Mouse (Mus musculus) MEL (cell line): ENCODE measurements at regions not wholly inside any gene's neighbourhood (a gene's known extent, or its start where the extent isn't known, plus 50 kb on each side); places are given as distances from the start of the nearest gene placed in this dataset.

Experiments used
- DNase-seq: peaks from one replicate; pipeline ENCODE4 v3.0.0; 2011; ENCODE audit warnings: low read depth, low spot score
- H3K27ac ChIP-seq: 2 replicates; pipeline ENCODE4 v1.5.1; 2012; ENCODE audit warnings: low read depth, mild to moderate bottlenecking, control low read depth, low read length, moderate library complexity; ENCODE audit not compliant: control insufficient read depth
- H3K27me3 ChIP-seq, 2 experiments: fragments of 150-350 bp in 1 of 2; sonication (generic) in 1 of 2; 2 replicates each; pipeline ENCODE4 v1.6.1; 2012; ENCODE audit warnings: low read length in 2 of 2, mild to moderate bottlenecking in 2 of 2, improper control_type of control experiment in 1 of 2, moderate library complexity in 1 of 2; ENCODE audit not compliant: insufficient read depth in 2 of 2, control insufficient read depth in 1 of 2
- H3K36me3 ChIP-seq, 2 experiments: 2 replicates each; pipeline ENCODE4 v1.6.1; 2012 to 2014; ENCODE audit warnings: low read length in 2 of 2, improper control_type of control experiment in 1 of 2, inconsistent platforms in 1 of 2, mild to moderate bottlenecking in 1 of 2; ENCODE audit not compliant: insufficient read depth in 2 of 2, control insufficient read depth in 1 of 2
- H3K4me1 ChIP-seq, 2 experiments: fragments of 150-350 bp in 1 of 2; sonication (generic) in 1 of 2; 2 replicates each; pipeline ENCODE4 v1.6.1; 2012; ENCODE audit warnings: low read length in 2 of 2, improper control_type of control experiment in 1 of 2, mild to moderate bottlenecking in 1 of 2; ENCODE audit not compliant: insufficient read depth in 2 of 2, control insufficient read depth in 1 of 2
- H3K4me3 ChIP-seq, 2 experiments: fragments of 150-350 bp in 1 of 2; sonication (generic) in 1 of 2; 2 replicates each; pipeline ENCODE4 v1.5.1; 2012; ENCODE audit warnings: low read depth in 2 of 2, low read length in 2 of 2, mild to moderate bottlenecking in 2 of 2, moderate library complexity in 2 of 2, control low read depth in 1 of 2, improper control_type of control experiment in 1 of 2; ENCODE audit not compliant: control insufficient read depth in 1 of 2, insufficient read depth in 1 of 2
- H3K79me2 ChIP-seq: 2 replicates; pipeline ENCODE4 v1.6.1; 2012; ENCODE audit warnings: mild to moderate bottlenecking, low read length, moderate library complexity; ENCODE audit not compliant: control insufficient read depth, poor library complexity, insufficient read depth
- H3K9ac ChIP-seq: 2 replicates; pipeline ENCODE4 v1.6.1; 2012; ENCODE audit warnings: low read depth, mild to moderate bottlenecking, control low read depth, low read length, moderate library complexity; ENCODE audit not compliant: control insufficient read depth, poor library complexity, severe bottlenecking
- H3K9me3 ChIP-seq: fragments of 150-350 bp; sonication (generic); replicated peaks from 2 replicates; pipeline ENCODE4 v1.6.1; 2012; ENCODE audit warnings: mild to moderate bottlenecking, low read length, improper control_type of control experiment, moderate library complexity; ENCODE audit not compliant: insufficient read depth
- CHD1 ChIP-seq: IDR thresholded peaks from 2 replicates; pipeline ENCODE4 v1.6.1; 2012; ENCODE audit warnings: low read depth, mild to moderate bottlenecking, inconsistent platforms, low read length, improper control_type of control experiment
- CTCF ChIP-seq, 3 experiments: IDR thresholded peaks in 2 of 3; conservative IDR thresholded peaks in 1 of 3; 2 replicates each; pipeline ENCODE4 v1.5.1; 2011 to 2012; ENCODE audit warnings: low read length in 3 of 3, low read depth in 2 of 3, mild to moderate bottlenecking in 2 of 3, improper control_type of control experiment in 1 of 3, inconsistent platforms in 1 of 3, mixed read lengths in 1 of 3, moderate library complexity in 1 of 3; ENCODE audit not compliant: control insufficient read depth in 1 of 3, insufficient read depth in 1 of 3, poor library complexity in 1 of 3, severe bottlenecking in 1 of 3
- E2F4 ChIP-seq: IDR thresholded peaks from 2 replicates; pipeline ENCODE4 v1.6.1; 2011; ENCODE audit warnings: low read depth, low read length, improper control_type of control experiment, borderline replicate concordance
- EP300 ChIP-seq, 2 experiments: IDR thresholded peaks; 2 replicates each; pipeline ENCODE4 v1.6.1; 2011; ENCODE audit warnings: improper control_type of control experiment in 2 of 2, low read length in 2 of 2, low read depth in 1 of 2, mild to moderate bottlenecking in 1 of 2
- ETS1 ChIP-seq: IDR thresholded peaks from 2 replicates; pipeline ENCODE4 v1.6.1; 2012; ENCODE audit warnings: low read depth, mild to moderate bottlenecking, inconsistent platforms, low read length, improper control_type of control experiment, moderate library complexity
- GABPA ChIP-seq: IDR thresholded peaks from 2 replicates; pipeline ENCODE4 v1.6.1; 2012; ENCODE audit warnings: low read depth, mild to moderate bottlenecking, inconsistent platforms, low read length, improper control_type of control experiment, moderate library complexity
- GATA1 ChIP-seq: IDR thresholded peaks from 2 replicates; pipeline ENCODE4 v1.6.1; 2011; ENCODE audit warnings: low read depth, low read length, improper control_type of control experiment
- HCFC1 ChIP-seq: IDR thresholded peaks from 2 replicates; pipeline ENCODE4 v1.6.1; 2012; ENCODE audit warnings: low read depth, mild to moderate bottlenecking, inconsistent platforms, low read length, improper control_type of control experiment, moderate library complexity
- JUND ChIP-seq: IDR thresholded peaks from 2 replicates; pipeline ENCODE4 v1.6.1; 2011; ENCODE audit warnings: low read depth, mild to moderate bottlenecking, improper control_type of control experiment, low read length
- MAFK ChIP-seq: IDR thresholded peaks from 2 replicates; pipeline ENCODE4 v1.6.1; 2011; ENCODE audit warnings: low read depth, mild to moderate bottlenecking, low read length, improper control_type of control experiment, borderline replicate concordance
- MAX ChIP-seq: IDR thresholded peaks from 2 replicates; pipeline ENCODE4 v1.6.1; 2011; ENCODE audit warnings: low read length, improper control_type of control experiment
- MEF2A ChIP-seq: IDR thresholded peaks from 2 replicates; pipeline ENCODE4 v1.6.1; 2014; ENCODE audit warnings: low read depth, mild to moderate bottlenecking, inconsistent platforms, low read length, improper control_type of control experiment; ENCODE audit not compliant: poor library complexity, insufficient replicate concordance, severe bottlenecking; ENCODE audit errors: extremely low read depth
- MXI1 ChIP-seq: IDR thresholded peaks from 2 replicates; pipeline ENCODE4 v1.6.1; 2011; ENCODE audit warnings: mild to moderate bottlenecking, low read depth, low read length, improper control_type of control experiment
- NRF1 ChIP-seq: IDR thresholded peaks from 2 replicates; pipeline ENCODE4 v1.6.1; 2014; ENCODE audit warnings: low read depth, mild to moderate bottlenecking, inconsistent platforms, low read length, improper control_type of control experiment, moderate library complexity; ENCODE audit not compliant: poor library complexity, insufficient read depth, severe bottlenecking
- POLR2AphosphoS2 ChIP-seq: IDR thresholded peaks from 2 replicates; pipeline ENCODE4 v1.6.1; 2011; ENCODE audit warnings: low read length, improper control_type of control experiment
- POLR2AphosphoS5 ChIP-seq: IDR thresholded peaks from 2 replicates; pipeline ENCODE4 v1.6.1; 2012; ENCODE audit warnings: low read depth, borderline replicate concordance, mild to moderate bottlenecking, inconsistent platforms, low read length, moderate library complexity, mixed read lengths
- RAD21 ChIP-seq: IDR thresholded peaks from 2 replicates; pipeline ENCODE4 v1.6.1; 2011; ENCODE audit warnings: mild to moderate bottlenecking, low read depth, low read length, improper control_type of control experiment
- RCOR1 ChIP-seq: IDR thresholded peaks from 2 replicates; pipeline ENCODE4 v1.6.1; 2012; ENCODE audit warnings: low read depth, mild to moderate bottlenecking, inconsistent platforms, low read length, improper control_type of control experiment
- SIN3A ChIP-seq: IDR thresholded peaks from 2 replicates; pipeline ENCODE4 v1.6.1; 2012; ENCODE audit warnings: low read length, improper control_type of control experiment, inconsistent platforms
- SMC3 ChIP-seq: IDR thresholded peaks from 2 replicates; pipeline ENCODE4 v1.6.1; 2011; ENCODE audit warnings: low read depth, low read length, improper control_type of control experiment
- TBP ChIP-seq: IDR thresholded peaks from 2 replicates; pipeline ENCODE4 v1.8.0; 2011; ENCODE audit warnings: low read depth, low read length, improper control_type of control experiment
- USF1 ChIP-seq: IDR thresholded peaks from 2 replicates; pipeline ENCODE4 v1.6.1; 2014; ENCODE audit warnings: low read depth, mild to moderate bottlenecking, inconsistent platforms, low read length, improper control_type of control experiment, moderate library complexity
- ZC3H11A ChIP-seq: IDR thresholded peaks from 2 replicates; pipeline ENCODE4 v1.6.1; 2012; ENCODE audit warnings: low read depth, mild to moderate bottlenecking, inconsistent platforms, low read length, improper control_type of control experiment
- ZKSCAN1 ChIP-seq: IDR thresholded peaks from 2 replicates; pipeline ENCODE4 v1.6.1; 2012; ENCODE audit warnings: low read depth, mild to moderate bottlenecking, inconsistent platforms, low read length, improper control_type of control experiment, moderate library complexity
- ZMIZ1 ChIP-seq: IDR thresholded peaks from 2 replicates; pipeline ENCODE4 v1.6.1; 2012; ENCODE audit warnings: low read depth, mild to moderate bottlenecking, inconsistent platforms, low read length, improper control_type of control experiment, moderate library complexity
- ZNF384 ChIP-seq: IDR thresholded peaks from 2 replicates; pipeline ENCODE4 v1.6.1; 2012; ENCODE audit warnings: low read depth, mild to moderate bottlenecking, inconsistent platforms, low read length, improper control_type of control experiment

DNA sequence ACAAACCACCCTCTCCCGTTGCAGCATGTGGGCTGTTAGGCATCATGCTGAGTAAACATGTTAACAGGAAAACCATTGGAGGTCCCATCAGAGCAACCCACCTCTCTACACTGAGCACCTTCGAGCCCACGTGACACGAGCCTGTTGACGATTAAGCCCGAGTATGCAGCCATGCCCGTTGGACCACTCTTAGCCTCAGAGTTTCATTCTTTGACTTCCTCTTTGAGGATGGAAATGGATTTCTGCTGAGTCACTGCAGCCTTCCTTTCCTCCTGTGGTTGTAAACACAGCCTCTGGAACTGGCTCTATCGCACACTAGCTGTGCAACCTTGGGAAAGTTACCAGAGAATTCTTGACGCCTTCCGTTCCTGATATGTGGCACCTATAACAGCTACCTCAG lies 114.1 kb upstream of the Mkln1 start:
- Histone ChIP-seq H3K27me3 (no peaks in the 10 kb centered on the region), H3K9me3 (no peaks in the 10 kb centered on the region), H3K4me3 (peak overlapping the region; percentile 47 to 67), H3K27ac (peak overlapping the region; percentile 66), H3K36me3 (peaks cover 0 to 8% of the 10 kb centered on the region in 2 experiments; a peak in 2 of 4 replicates), H3K9ac (peak overlapping the region; percentile 57), H3K4me1 (peaks cover 0 to 10% of the 10 kb centered on the region in 2 experiments; a peak in 2 of 4 replicates), H3K79me2 (no peaks in the 10 kb centered on the region; the same call in 1 of the 2 replicates)
- TF ChIP-seq GABPA (peak; percentile 95), CHD1 (no peak), MEF2A (no peak), ZC3H11A (no peak), EP300 (IDR thresholded peaks at IDR 0.05; ENCODE audit: low read depth in 1 of 2, low read length in 2 of 2) (peak; percentile 49 to 72), MAX (peak; percentile 81), RCOR1 (0 out of 2 replicates have a peak, but pooled peaks have one; percentile 20), CTCF (IDR thresholded peaks at IDR 0.05 in 2 of 3, conservative IDR thresholded peaks at IDR 0.05 in 1 of 3; ENCODE audit: control insufficient read depth in 1 of 3, insufficient read depth in 1 of 3, low read depth in 2 of 3, low read length in 3 of 3, poor library complexity in 1 of 3, severe bottlenecking in 1 of 3) (no peak), RAD21 (no peak), GATA1 (no peak), ZNF384 (no peak), SIN3A (peak; percentile 75), SMC3 (0 out of 2 replicates have a peak, but pooled peaks have one; percentile 9), ZMIZ1 (no peak), MXI1 (peak; percentile 16; the same call in 1 of the 2 replicates), TBP (no peak; the same call in 1 of the 2 replicates), HCFC1 (no peak; the same call in 1 of the 2 replicates), POLR2AphosphoS2 (no peak), JUND (no peak), POLR2AphosphoS5 (no peak), NRF1 (no peak), USF1 (peak; percentile 86), ETS1 (peak; percentile 68), E2F4 (no peak), MAFK (peak; percentile 85), ZKSCAN1 (no peak)
- peak; percentile 91 for DNase-seq
